ENCODE assay signal across 24 mouse cellular contexts in the genomic region with DNA sequence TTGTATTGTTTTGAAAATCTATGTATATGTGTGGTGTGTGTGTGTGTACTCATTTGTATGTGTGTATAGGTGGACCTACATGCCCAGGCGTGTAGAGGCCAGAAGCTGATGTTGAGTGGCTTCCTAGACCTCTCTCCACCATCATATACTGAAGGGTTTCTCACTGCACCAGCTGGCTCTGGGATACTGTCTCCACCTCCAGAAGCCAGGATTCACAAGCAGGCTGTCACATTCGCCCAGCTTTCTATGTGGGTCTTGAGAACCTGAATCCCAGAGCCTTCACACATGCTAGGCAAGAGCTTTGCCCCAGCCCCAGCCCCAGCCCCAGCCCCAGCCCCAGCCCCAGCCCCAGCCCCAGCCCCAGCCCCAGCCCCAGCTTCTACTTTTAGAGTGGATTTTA.
DNase-seq lines count a peak whose midpoint lies in the region; ATAC-seq and TF ChIP-seq lines count a peak whose summit lies in the region.
"Had no signal": no experiment of that assay in that cellular context is flagged by ENCODE, and none has a peak within 500 bp of the region (broad histone marks: within the 10 kb centered on the region; RNA-seq: fewer than 3 reads in every experiment).

No protein-coding gene starts in this region.

- no peak overlapping the region for H3K9ac ChIP-seq in heart, embryonic 12.5 days
- no peak overlapping the region for H3K9ac ChIP-seq in kidney, embryonic 15.5 days
- H3K9ac ChIP-seq: forebrain, embryonic 15.5 days; hindbrain, embryonic 15.5 days; intestine, embryonic 15.5 days; liver, embryonic 15.5 days; lung, embryonic 15.5 days; midbrain, embryonic 13.5 days had no signal

- H3K27ac ChIP-seq in heart, embryonic 12.5 days (ENCODE audit: poor library complexity, severe bottlenecking), result peak overlapping the region; percentile 80
- peak overlapping the region; percentile 81; the same call in 1 of the 2 replicates for H3K27ac ChIP-seq in kidney, embryonic 15.5 days
- no peak overlapping the region for H3K27ac ChIP-seq in testis, adult 2 months (ENCODE audit: control insufficient read depth, insufficient read depth, low read depth, low read length)
- H3K27ac ChIP-seq: forebrain, embryonic 15.5 days; intestine, embryonic 15.5 days; liver, embryonic 15.5 days; lung, embryonic 15.5 days; midbrain, embryonic 13.5 days had no signal

- peaks cover 5% of the 10 kb centered on the region for H3K9me3 ChIP-seq in heart, embryonic 12.5 days (replicated peaks)
- H3K9me3 ChIP-seq in kidney, embryonic 15.5 days (replicated peaks), result no peaks in the 10 kb centered on the region
- H3K9me3 ChIP-seq: forebrain, embryonic 15.5 days; hindbrain, embryonic 15.5 days; intestine, embryonic 15.5 days; liver, embryonic 15.5 days; lung, embryonic 15.5 days; midbrain, embryonic 13.5 days had no signal

- H3K4me3 ChIP-seq in heart, embryonic 12.5 days, result no peak overlapping the region
- H3K4me3 ChIP-seq in kidney, embryonic 15.5 days (replicated peaks), result no peak overlapping the region
- peak overlapping the region; percentile 54 for H3K4me3 ChIP-seq in testis, adult 2 months (ENCODE audit: control insufficient read depth, low read depth, low read length)
- H3K4me3 ChIP-seq: forebrain, embryonic 15.5 days; hindbrain, embryonic 15.5 days; intestine, embryonic 15.5 days; liver, embryonic 15.5 days; lung, embryonic 15.5 days; midbrain, embryonic 13.5 days had no signal

- no peak for TF ChIP-seq CTCF in testis, adult 2 months (IDR thresholded peaks at IDR 0.05; ENCODE audit: control insufficient read depth, insufficient read depth, insufficient replicate concordance, low read depth, low read length)

- DNase-seq in CD4-positive, CD25-positive, alpha-beta regulatory T cell, adult 2 months (ENCODE audit: low read depth, low spot score), result peak; percentile 33
- no peak for DNase-seq in heart, adult 11 months
- no peak for DNase-seq in kidney, adult 18-20 months
- DNase-seq in testis, postnatal 10 days (ENCODE audit: low spot score), result no peak
- DNase-seq: cerebellum, adult 11-12 months; cerebellum, postnatal 25 days; gastrocnemius, postnatal 36 days; kidney, postnatal 14 days; lung, postnatal 36 days; right cerebral cortex, postnatal 14 days; spleen, adult 18-20 months; thymus, adult 18-20 months; thymus, postnatal 36 days had no signal

- no peaks in the 10 kb centered on the region for H3K36me3 ChIP-seq in heart, embryonic 12.5 days
- H3K36me3 ChIP-seq in kidney, embryonic 15.5 days, result no peaks in the 10 kb centered on the region
- no peaks in the 10 kb centered on the region for H3K36me3 ChIP-seq in testis, adult 2 months (ENCODE audit: control insufficient read depth, insufficient read depth, low read length)
- H3K36me3 ChIP-seq: forebrain, embryonic 15.5 days; hindbrain, embryonic 15.5 days; intestine, embryonic 15.5 days; liver, embryonic 15.5 days; lung, embryonic 15.5 days; midbrain, embryonic 13.5 days had no signal

- no peak for TF ChIP-seq POLR2A in testis, adult 2 months (IDR thresholded peaks at IDR 0.05; ENCODE audit: control insufficient read depth, low read depth, low read length)

- H3K4me1 ChIP-seq in heart, embryonic 12.5 days (replicated peaks), result peaks cover 55% of the 10 kb centered on the region
- H3K4me1 ChIP-seq in kidney, embryonic 15.5 days, result peaks cover 42% of the 10 kb centered on the region
- H3K4me1 ChIP-seq in testis, adult 2 months (ENCODE audit: control insufficient read depth, insufficient read depth, low read length), result peaks cover 10% of the 10 kb centered on the region
- H3K4me1 ChIP-seq: forebrain, embryonic 15.5 days; hindbrain, embryonic 15.5 days; midbrain, embryonic 13.5 days had no signal

- ATAC-seq in CD4-positive, CD25-positive, alpha-beta regulatory T cell, adult 4 months, result no peak
- ATAC-seq in heart, embryonic 12.5 days (ENCODE audit: insufficient number of reproducible peaks, low FRiP score), result no peak
- no peak for ATAC-seq in kidney, embryonic 15.5 days (replicated peaks; ENCODE audit: low FRiP score)
- ATAC-seq: forebrain, embryonic 15.5 days; midbrain, embryonic 13.5 days had no signal

- H3K27me3 ChIP-seq in heart, embryonic 12.5 days (replicated peaks), result no peaks in the 10 kb centered on the region
- H3K27me3 ChIP-seq in kidney, embryonic 15.5 days, result no peaks in the 10 kb centered on the region
- no peaks in the 10 kb centered on the region for H3K27me3 ChIP-seq in testis, adult 2 months (ENCODE audit: control insufficient read depth, insufficient read depth, low read length)
- H3K27me3 ChIP-seq: forebrain, embryonic 15.5 days; hindbrain, embryonic 15.5 days; intestine, embryonic 15.5 days; liver, embryonic 15.5 days; lung, embryonic 15.5 days; megakaryocyte, embryonic 14.5 days; midbrain, embryonic 13.5 days had no signal

- H3K4me2 ChIP-seq in heart, embryonic 12.5 days, result no peak overlapping the region
- no peak overlapping the region for H3K4me2 ChIP-seq in kidney, embryonic 15.5 days
- H3K4me2 ChIP-seq: forebrain, embryonic 15.5 days; hindbrain, embryonic 15.5 days; lung, embryonic 15.5 days; midbrain, embryonic 13.5 days had no signal

- WGBS in heart, embryonic 12.5 days, result 66% methylated on average over 2 of the region's 2 CpGs
- 61% methylated on average over 2 of the region's 2 CpGs for WGBS in kidney, embryonic 15.5 days
